Mouse (Mus musculus): ENCODE results near the gene Lrrc10b. TPM values are rescaled to one million over a fixed set of nuclear protein-coding genes. Genes with fewer than 3 reads are reported as not detected.

Lrrc10b gene
- polyA plus RNA-seq, 1 experiment from 2014 or later, result not detected

DNA sequence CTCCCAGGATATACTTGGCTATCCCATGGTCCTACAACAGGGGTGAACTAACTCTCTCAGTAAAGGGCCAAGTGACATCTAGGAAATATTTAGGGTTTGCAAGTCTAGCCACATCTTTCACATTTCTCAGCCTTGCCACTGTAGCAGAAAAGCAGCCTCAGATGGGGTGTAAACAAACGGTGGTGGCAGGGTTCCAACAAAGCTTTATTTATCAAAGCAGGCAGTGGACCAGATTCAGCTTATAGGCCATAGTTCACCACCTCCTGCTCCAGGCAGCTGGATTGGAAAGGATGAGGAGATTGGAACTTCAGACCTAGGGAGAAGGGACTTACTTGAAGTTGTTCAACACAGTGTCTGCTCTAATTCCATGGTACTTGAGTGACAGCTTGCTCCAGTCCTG lies 32.5 kb downstream of the Lrrc10b start:
- ATAC-seq (ENCODE audit: low read depth), result no peak
- no peaks in the 10 kb centered on the region for H3K36me3 ChIP-seq (ENCODE audit: control insufficient read depth, insufficient read depth)
- H3K27ac ChIP-seq (ENCODE audit: low read length), result no peak overlapping the region
- H3K4me2 ChIP-seq (ENCODE audit: low read depth, low read length), result no peak overlapping the region
- H3K9me3 ChIP-seq (replicated peaks; ENCODE audit: control insufficient read depth, low read length), result no peaks in the 10 kb centered on the region
- peaks cover 28% of the 10 kb centered on the region for H3K27me3 ChIP-seq (ENCODE audit: control insufficient read depth, insufficient read depth, low read depth, low read length)
- H3K4me3 ChIP-seq (ENCODE audit: low read depth, low read length), result no peak overlapping the region
- H3K9ac ChIP-seq (ENCODE audit: low read depth, low read length), result no peak overlapping the region
- 42% methylated on average over 1 of the region's 1 CpGs for WGBS (ENCODE audit: insufficient replicate concordance)
- H3K4me1 ChIP-seq (ENCODE audit: control insufficient read depth, low read depth, low read length), result no peaks in the 10 kb centered on the region

DNA sequence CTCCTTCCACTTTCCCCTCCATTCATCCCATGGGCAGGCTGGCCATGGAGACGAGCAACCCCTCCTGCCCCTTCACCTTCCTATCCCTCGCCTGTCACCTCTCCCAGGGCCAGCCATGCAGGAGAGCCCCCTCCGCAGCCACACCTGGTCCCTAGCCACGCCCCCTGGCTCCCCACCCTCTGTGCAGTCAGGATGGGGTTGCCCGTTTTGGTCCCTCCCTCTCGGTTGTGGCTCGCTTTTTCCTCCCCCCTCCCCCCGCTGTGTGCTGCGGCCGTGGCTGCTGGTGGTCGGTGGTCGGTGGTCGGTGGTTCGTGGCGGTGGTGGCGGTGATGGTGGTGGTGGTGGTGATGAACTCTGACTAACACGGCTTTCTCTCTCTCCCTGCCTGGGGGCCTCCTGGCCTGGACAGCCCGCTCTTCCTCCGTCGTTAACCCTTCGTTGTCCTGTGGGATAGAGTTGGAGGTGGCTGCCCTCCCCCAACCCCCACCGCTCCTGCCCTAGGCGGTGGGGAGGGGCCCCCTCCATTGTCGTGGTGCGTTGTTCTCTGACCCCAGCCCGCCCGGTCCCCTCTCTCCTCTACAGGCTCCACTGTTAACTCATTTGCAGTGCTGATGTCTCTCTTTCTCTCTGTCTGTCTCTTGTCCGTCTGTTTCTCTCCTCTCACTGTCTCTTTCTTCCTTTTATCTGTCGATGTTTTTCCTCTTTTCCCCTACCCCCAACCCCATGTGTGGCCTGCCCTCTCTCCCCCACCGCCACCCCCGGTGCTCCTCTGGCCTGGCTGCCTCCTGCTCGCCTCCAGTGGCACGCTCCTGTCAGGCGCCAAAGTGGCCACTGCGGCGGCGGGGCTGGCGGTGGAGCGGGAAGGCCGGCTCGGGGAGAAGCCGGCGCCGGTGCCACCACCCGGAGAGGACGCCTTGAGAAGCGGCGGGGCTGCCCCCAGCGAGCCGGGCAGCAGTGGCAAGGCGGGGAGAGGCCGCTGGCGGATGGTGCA lies 35.0 kb downstream of the Lrrc10b start:
- WGBS (ENCODE audit: insufficient replicate concordance), result 4% methylated on average over 53 of the region's 53 CpGs
- no peak overlapping the region for H3K27ac ChIP-seq (ENCODE audit: low read length)
- ATAC-seq (ENCODE audit: low read depth), result no peak
- no peaks in the 10 kb centered on the region for H3K4me1 ChIP-seq (ENCODE audit: control insufficient read depth, low read depth, low read length)
- H3K9ac ChIP-seq (ENCODE audit: low read depth, low read length), result no peak overlapping the region
- H3K36me3 ChIP-seq (ENCODE audit: control insufficient read depth, insufficient read depth), result no peaks in the 10 kb centered on the region
- H3K9me3 ChIP-seq (replicated peaks; ENCODE audit: control insufficient read depth, low read length), result no peaks in the 10 kb centered on the region
- H3K27me3 ChIP-seq (ENCODE audit: control insufficient read depth, insufficient read depth, low read depth, low read length), result peaks cover 28% of the 10 kb centered on the region
- no peak overlapping the region for H3K4me3 ChIP-seq (ENCODE audit: low read depth, low read length)
- no peak overlapping the region for H3K4me2 ChIP-seq (ENCODE audit: low read depth, low read length)

- no peak overlapping the region for H3K4me2 ChIP-seq (ENCODE audit: low read depth, low read length)
- no peak overlapping the region for H3K9ac ChIP-seq (ENCODE audit: low read depth, low read length)
- H3K27me3 ChIP-seq (ENCODE audit: control insufficient read depth, insufficient read depth, low read depth, low read length), result peaks cover 18% of the 10 kb centered on the region
- WGBS (ENCODE audit: insufficient replicate concordance), result 61% methylated on average over 12 of the region's 12 CpGs
- H3K9me3 ChIP-seq (replicated peaks; ENCODE audit: control insufficient read depth, low read length), result no peaks in the 10 kb centered on the region
- H3K36me3 ChIP-seq (ENCODE audit: control insufficient read depth, insufficient read depth), result no peaks in the 10 kb centered on the region
- no peak overlapping the region for H3K27ac ChIP-seq (ENCODE audit: low read length)
- no peaks in the 10 kb centered on the region for H3K4me1 ChIP-seq (ENCODE audit: control insufficient read depth, low read depth, low read length)
- H3K4me3 ChIP-seq (ENCODE audit: low read depth, low read length), result no peak overlapping the region
- no peak for ATAC-seq (ENCODE audit: low read depth)
These were observed 39.8 kb downstream of the Lrrc10b start for GRCm38 (mm10) chr19:10417436-10417835.

- Histone ChIP-seq H3K9ac (ENCODE audit: low read depth, low read length) (no peak overlapping the region), H3K27me3 (ENCODE audit: control insufficient read depth, insufficient read depth, low read depth, low read length) (peaks cover 13% of the 10 kb centered on the region), H3K4me2 (ENCODE audit: low read depth, low read length) (no peak overlapping the region), H3K36me3 (ENCODE audit: control insufficient read depth, insufficient read depth) (no peaks in the 10 kb centered on the region), H3K9me3 (replicated peaks; ENCODE audit: control insufficient read depth, low read length) (no peaks in the 10 kb centered on the region), H3K4me1 (ENCODE audit: control insufficient read depth, low read depth, low read length) (no peaks in the 10 kb centered on the region), H3K4me3 (ENCODE audit: low read depth, low read length) (no peak overlapping the region), H3K27ac (ENCODE audit: low read length) (no peak overlapping the region)
- no peak for ATAC-seq (ENCODE audit: low read depth)
- WGBS (ENCODE audit: insufficient replicate concordance), result 49% methylated on average over 8 of the region's 8 CpGs
These were observed 40.4 kb downstream of the Lrrc10b start for GRCm38 (mm10) chr19:10416889-10417288.

DNA sequence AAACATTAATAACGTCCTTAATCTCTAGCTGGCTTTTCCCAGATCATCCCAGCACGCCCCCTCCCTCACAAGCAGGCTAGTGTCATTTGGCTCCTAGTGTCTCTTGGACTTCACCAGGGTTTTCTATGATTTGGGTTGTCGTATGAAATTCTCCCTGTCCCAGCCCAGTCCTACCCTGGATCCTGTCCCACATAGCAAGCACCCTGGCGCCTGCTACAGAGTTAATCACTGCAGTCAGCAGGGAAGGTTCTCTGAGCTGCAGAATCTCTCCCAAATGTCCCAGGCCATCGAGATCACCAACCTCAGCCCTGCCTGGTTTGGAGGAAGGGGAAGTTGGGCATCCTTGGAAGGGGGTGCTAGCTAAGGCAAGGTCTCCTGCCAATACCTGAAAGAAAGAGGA lies 41.8 kb downstream of the Lrrc10b start:
- Histone ChIP-seq H3K36me3 (ENCODE audit: control insufficient read depth, insufficient read depth) (no peaks in the 10 kb centered on the region), H3K27ac (ENCODE audit: low read length) (no peak overlapping the region), H3K4me3 (ENCODE audit: low read depth, low read length) (no peak overlapping the region), H3K27me3 (ENCODE audit: control insufficient read depth, insufficient read depth, low read depth, low read length) (peaks cover 3% of the 10 kb centered on the region; the same call in 1 of the 2 replicates), H3K4me2 (ENCODE audit: low read depth, low read length) (no peak overlapping the region), H3K9me3 (replicated peaks; ENCODE audit: control insufficient read depth, low read length) (no peaks in the 10 kb centered on the region), H3K4me1 (ENCODE audit: control insufficient read depth, low read depth, low read length) (no peaks in the 10 kb centered on the region), H3K9ac (ENCODE audit: low read depth, low read length) (no peak overlapping the region)
- no peak for ATAC-seq (ENCODE audit: low read depth)
- 36% methylated on average over 5 of the region's 5 CpGs for WGBS (ENCODE audit: insufficient replicate concordance)

GRCm38 (mm10) chr19:10413701-10414242 lies 43.5 kb downstream of the Lrrc10b start:
- 3% methylated on average over 19 of the region's 19 CpGs for WGBS (ENCODE audit: insufficient replicate concordance)
- no peak for ATAC-seq (ENCODE audit: low read depth)
- no peak overlapping the region for H3K27ac ChIP-seq (ENCODE audit: low read length)
- H3K36me3 ChIP-seq (ENCODE audit: control insufficient read depth, insufficient read depth), result no peaks in the 10 kb centered on the region
- no peaks in the 10 kb centered on the region for H3K9me3 ChIP-seq (replicated peaks; ENCODE audit: control insufficient read depth, low read length)
- no peak overlapping the region for H3K4me2 ChIP-seq (ENCODE audit: low read depth, low read length)
- H3K27me3 ChIP-seq (ENCODE audit: control insufficient read depth, insufficient read depth, low read depth, low read length), result peaks cover 3% of the 10 kb centered on the region; the same call in 1 of the 2 replicates
- H3K4me1 ChIP-seq (ENCODE audit: control insufficient read depth, low read depth, low read length), result no peaks in the 10 kb centered on the region
- no peak overlapping the region for H3K9ac ChIP-seq (ENCODE audit: low read depth, low read length)
- H3K4me3 ChIP-seq (ENCODE audit: low read depth, low read length), result no peak overlapping the region

Other genes with a start within 250 kb of the Lrrc10b start
- gene Myrf, start 216.7 kb downstream of the Lrrc10b start, polyA plus RNA-seq (2015; fragmentation: Nextera tagmentation; extraction: Ambion mirVana), result 3.1 and 3.9 TPM in 2 replicates
- gene Dagla, start 152.6 kb downstream of the Lrrc10b start, polyA plus RNA-seq (2015; fragmentation: Nextera tagmentation; extraction: Ambion mirVana), result 0.27 and 0.32 TPM in 2 replicates
- 0.11 and 0.39 TPM in 2 replicates for gene Syt7, start 68.4 kb downstream of the Lrrc10b start, polyA plus RNA-seq (2015; fragmentation: Nextera tagmentation; extraction: Ambion mirVana)
- gene Ppp1r32, start 25.5 kb upstream of the Lrrc10b start, polyA plus RNA-seq (2015; fragmentation: Nextera tagmentation; extraction: Ambion mirVana), result not detected in 2 replicates
- gene Cpsf7, start 67.8 kb upstream of the Lrrc10b start, polyA plus RNA-seq (2015; fragmentation: Nextera tagmentation; extraction: Ambion mirVana), result 11.7 and 14.0 TPM in 2 replicates
- gene Sdhaf2, start 68.7 kb upstream of the Lrrc10b start, polyA plus RNA-seq (2015; fragmentation: Nextera tagmentation; extraction: Ambion mirVana), result 23.2 and 28.3 TPM in 2 replicates
- 9.7 and 9.9 TPM in 2 replicates for gene Tmem216, start 98.8 kb upstream of the Lrrc10b start, polyA plus RNA-seq (2015; fragmentation: Nextera tagmentation; extraction: Ambion mirVana)
- gene Cyb561a3, start 119.7 kb upstream of the Lrrc10b start, polyA plus RNA-seq (2015; fragmentation: Nextera tagmentation; extraction: Ambion mirVana), result 17.0 and 19.6 TPM in 2 replicates
- 10.5 and 10.6 TPM in 2 replicates for gene Tmem138, start 119.9 kb upstream of the Lrrc10b start, polyA plus RNA-seq (2015; fragmentation: Nextera tagmentation; extraction: Ambion mirVana)
- 170 and 176 TPM in 2 replicates for gene Ddb1, start 147.9 kb upstream of the Lrrc10b start, polyA plus RNA-seq (2015; fragmentation: Nextera tagmentation; extraction: Ambion mirVana)
- gene Tkfc, start 148.2 kb upstream of the Lrrc10b start, polyA plus RNA-seq (2015; fragmentation: Nextera tagmentation; extraction: Ambion mirVana), result 39.7 and 47.8 TPM in 2 replicates
- gene Vwce, start 176.7 kb upstream of the Lrrc10b start, polyA plus RNA-seq (2015; fragmentation: Nextera tagmentation; extraction: Ambion mirVana), result 13.5 and 16.0 TPM in 2 replicates
- gene Pga5, start 220.6 kb upstream of the Lrrc10b start, polyA plus RNA-seq (2015; fragmentation: Nextera tagmentation; extraction: Ambion mirVana), result 0.06 TPM in 1 of 2 replicates, not detected in the other
- gene Vps37c, start 231.3 kb upstream of the Lrrc10b start, polyA plus RNA-seq (2015; fragmentation: Nextera tagmentation; extraction: Ambion mirVana), result 11.7 and 12.1 TPM in 2 replicates

Data from liver, embryonic 16.5 days (tissue).